ENCODE assay signal across 23 mouse cellular contexts in genomic region chr17:32307963-32308362, GRCm38 (mm10).
"Had no signal": no experiment of that assay in that cellular context is flagged by ENCODE, and none has a peak within 500 bp of the region (broad histone marks: within the 10 kb centered on the region; RNA-seq: fewer than 3 reads in every experiment).

No protein-coding gene starts in this region.

- DNase-seq: forebrain, postnatal 0 days; gastrocnemius, postnatal 14 days; gastrocnemius, postnatal 36 days; heart, adult 11 months; heart, adult 2 months; heart, postnatal 14 days; heart, postnatal 36 days; kidney, adult 11 months; kidney, adult 2 months; kidney, adult 9 months; kidney, postnatal 14 days; kidney, postnatal 36 days had no signal

- H3K4me2 ChIP-seq: heart, embryonic 11.5 days; heart, embryonic 13.5 days; heart, embryonic 15.5 days; hindbrain, embryonic 15.5 days; kidney, embryonic 15.5 days; limb, embryonic 12.5 days had no signal

- H3K4me3 ChIP-seq: heart, adult 2 months; heart, embryonic 13.5 days; heart, embryonic 15.5 days; hindbrain, embryonic 15.5 days; kidney, embryonic 15.5 days; left cerebral cortex, adult 2 months; limb, embryonic 10.5 days; limb, embryonic 12.5 days had no signal

- H3K4me1 ChIP-seq: heart, embryonic 13.5 days; heart, embryonic 15.5 days; hindbrain, embryonic 15.5 days; kidney, embryonic 15.5 days; limb, embryonic 10.5 days; limb, embryonic 12.5 days had no signal

- H3K27me3 ChIP-seq: heart, embryonic 13.5 days; heart, embryonic 15.5 days; hindbrain, embryonic 15.5 days; kidney, embryonic 15.5 days; limb, embryonic 12.5 days had no signal

- H3K9me3 ChIP-seq: heart, embryonic 13.5 days; heart, embryonic 15.5 days; hindbrain, embryonic 15.5 days; kidney, embryonic 15.5 days; limb, embryonic 10.5 days; limb, embryonic 12.5 days had no signal

- H3K27ac ChIP-seq: heart, adult 2 months; heart, embryonic 13.5 days; heart, embryonic 15.5 days; hindbrain, embryonic 15.5 days; hindbrain, postnatal 0 days; kidney, embryonic 15.5 days; kidney, postnatal 0 days; left cerebral cortex, adult 2 months; limb, embryonic 10.5 days; limb, embryonic 12.5 days had no signal

- ATAC-seq: forebrain, postnatal 0 days; hindbrain, postnatal 0 days; intestine, embryonic 16.5 days had no signal

- H3K9ac ChIP-seq: forebrain, postnatal 0 days; heart, embryonic 13.5 days; heart, embryonic 15.5 days; hindbrain, embryonic 15.5 days; kidney, embryonic 15.5 days; limb, embryonic 12.5 days had no signal
